Mouse (Mus musculus): ENCODE measurements around the gene Efna2.

The Efna2 gene

DNA sequence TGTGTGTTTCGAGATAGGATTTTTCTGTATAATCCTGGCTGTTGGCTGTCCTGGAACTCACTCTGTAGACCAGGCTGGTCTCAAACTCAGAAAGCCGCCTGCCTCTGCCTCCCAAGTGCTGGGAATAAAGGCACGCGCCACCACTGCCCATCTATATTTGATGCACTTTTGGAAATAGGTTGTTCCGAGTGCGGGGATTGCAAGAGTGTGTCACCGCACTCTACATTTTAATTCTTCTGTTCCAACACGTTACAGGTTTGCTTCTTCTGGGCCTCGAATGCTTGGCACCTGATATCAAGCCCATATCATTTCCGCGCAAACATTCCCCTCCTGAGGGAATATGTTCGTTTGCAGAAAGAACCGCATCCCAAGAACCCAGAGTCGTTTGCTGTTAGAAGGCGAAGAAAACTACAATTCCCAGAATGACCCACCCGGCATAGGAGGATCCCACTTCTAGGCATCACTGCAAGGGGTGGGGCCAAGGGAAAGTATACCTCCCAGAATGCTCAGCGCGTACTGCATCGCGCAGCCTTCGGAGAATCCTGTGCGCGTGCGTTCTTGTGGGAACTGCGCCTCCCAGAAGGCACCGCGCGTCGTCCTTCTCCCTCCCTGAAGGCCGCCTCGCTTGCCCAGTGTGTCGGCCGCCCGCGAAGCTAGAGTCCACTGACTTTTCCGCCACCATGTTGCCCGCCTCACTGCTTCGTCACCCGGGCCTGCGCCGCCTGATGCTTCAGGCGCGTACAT is 37.3 kb upstream of the Efna2 start:
- peak; percentile 95 for DNase-seq (ENCODE audit: low spot score)

DNA sequence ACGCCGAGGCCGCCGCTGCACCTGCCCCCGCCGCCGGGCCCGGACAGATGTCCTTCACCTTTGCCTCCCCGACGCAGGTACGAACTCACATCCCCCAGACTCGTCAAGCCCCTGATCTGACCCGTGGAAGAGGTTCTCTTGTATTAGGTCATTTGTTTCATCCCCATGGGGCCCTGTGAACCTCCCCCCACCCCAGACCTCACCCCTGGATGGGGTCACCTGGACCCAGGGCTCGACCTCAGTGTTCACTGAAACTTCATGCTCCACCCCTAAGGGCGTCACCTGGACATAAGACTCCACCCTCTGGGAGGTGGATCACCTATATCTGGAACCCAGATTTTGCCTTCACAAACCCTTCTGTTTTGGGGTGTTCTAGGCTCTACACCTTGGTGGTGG is 36.8 kb upstream of the Efna2 start:
- DNase-seq (ENCODE audit: low spot score) = no peak

- no peak for DNase-seq (ENCODE audit: low spot score)
These were observed 35.6 kb upstream of the Efna2 start for GRCm38 (mm10) chr10:80143664-80144063.

GRCm38 (mm10) chr10:80144159-80144558 is 35.1 kb upstream of the Efna2 start:
- no peak for DNase-seq (ENCODE audit: low spot score)

- DNase-seq (ENCODE audit: low spot score) = no peak
These were observed 34.1 kb upstream of the Efna2 start for GRCm38 (mm10) chr10:80144864-80145838.

DNA sequence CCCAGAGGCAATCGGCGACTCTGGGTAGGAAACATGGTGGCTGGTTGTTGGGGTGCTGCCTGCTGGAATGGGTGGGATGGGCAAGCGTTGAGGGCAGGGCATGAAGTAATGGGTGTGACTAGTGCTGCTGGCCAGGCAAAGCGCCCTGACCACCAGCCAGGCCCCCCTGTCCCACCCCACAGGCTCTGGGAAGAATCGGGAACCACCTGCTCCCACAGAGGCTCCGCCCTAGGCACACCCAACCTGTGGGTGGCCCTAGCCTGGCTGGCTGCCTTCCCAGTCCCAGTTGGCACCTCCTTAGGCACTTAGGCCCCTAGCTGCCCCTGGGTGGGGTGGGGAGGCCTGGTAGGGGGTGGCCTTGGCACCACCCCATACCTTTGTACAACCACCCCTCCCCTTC is 33.4 kb upstream of the Efna2 start:
- no peak for DNase-seq (ENCODE audit: low spot score)

GRCm38 (mm10) chr10:80146568-80147011 is 32.7 kb upstream of the Efna2 start:
- DNase-seq (ENCODE audit: low spot score) = no peak

GRCm38 (mm10) chr10:80147146-80147718 is 32.0 kb upstream of the Efna2 start:
- DNase-seq (ENCODE audit: low spot score) = no peak

DNA sequence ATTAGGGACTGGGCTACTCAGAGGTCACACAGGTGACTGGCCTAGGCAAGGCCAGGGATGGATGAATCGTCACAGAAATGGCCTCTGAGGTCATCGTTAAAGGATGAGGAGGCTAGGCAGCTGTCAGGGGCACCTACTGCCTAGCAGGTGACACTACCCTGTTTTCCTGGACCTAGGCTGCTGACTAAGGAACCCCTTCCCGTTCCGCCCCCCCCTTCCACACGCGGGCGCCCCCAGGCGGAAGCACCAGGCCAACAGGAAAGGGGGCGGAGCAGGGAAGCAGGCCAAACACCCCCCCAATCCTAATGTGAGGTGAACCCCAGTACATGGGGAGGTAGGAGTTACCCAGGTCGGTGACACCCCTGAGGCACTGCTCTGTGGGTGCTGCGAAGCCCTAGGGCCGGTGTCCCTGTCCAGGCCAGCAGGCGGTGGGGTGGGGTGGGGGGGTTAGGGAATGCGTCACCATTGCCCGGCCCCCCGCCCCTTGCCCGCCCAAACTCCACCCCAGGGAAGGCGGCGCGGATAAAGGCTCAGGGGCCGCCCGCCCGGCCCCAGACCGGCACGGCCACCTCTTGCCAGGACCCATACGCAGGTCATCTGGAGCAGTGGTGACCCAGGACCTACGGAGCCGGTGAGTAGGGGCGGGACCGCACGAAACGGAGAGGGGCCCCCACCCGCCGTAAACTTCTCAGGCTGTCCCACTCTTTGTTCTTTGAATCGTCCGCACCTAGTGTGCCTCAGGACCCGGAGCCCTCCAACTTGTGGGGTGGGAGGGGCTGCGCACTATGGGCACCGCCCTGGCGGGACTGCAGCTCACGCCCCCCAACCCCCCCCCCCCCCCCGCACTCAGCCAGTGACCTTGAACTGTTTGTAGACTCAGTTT is 31.3 kb upstream of the Efna2 start, which contains the start of gene Midn:
Gene Midn (plus strand): TSS at position 554 of the 883 bp plus-strand sequence.
- DNase-seq (ENCODE audit: low spot score) = no peak

GRCm38 (mm10) chr10:80148610-80149290 is 30.5 kb upstream of the Efna2 start:
- DNase-seq (ENCODE audit: low spot score) = peak; percentile 86

- DNase-seq (ENCODE audit: low spot score) = peak; percentile 97
These were observed 29.7 kb upstream of the Efna2 start for GRCm38 (mm10) chr10:80149291-80150225.

- no peak for DNase-seq (ENCODE audit: low spot score)
These were observed 28.8 kb upstream of the Efna2 start for GRCm38 (mm10) chr10:80150226-80151210.

DNA sequence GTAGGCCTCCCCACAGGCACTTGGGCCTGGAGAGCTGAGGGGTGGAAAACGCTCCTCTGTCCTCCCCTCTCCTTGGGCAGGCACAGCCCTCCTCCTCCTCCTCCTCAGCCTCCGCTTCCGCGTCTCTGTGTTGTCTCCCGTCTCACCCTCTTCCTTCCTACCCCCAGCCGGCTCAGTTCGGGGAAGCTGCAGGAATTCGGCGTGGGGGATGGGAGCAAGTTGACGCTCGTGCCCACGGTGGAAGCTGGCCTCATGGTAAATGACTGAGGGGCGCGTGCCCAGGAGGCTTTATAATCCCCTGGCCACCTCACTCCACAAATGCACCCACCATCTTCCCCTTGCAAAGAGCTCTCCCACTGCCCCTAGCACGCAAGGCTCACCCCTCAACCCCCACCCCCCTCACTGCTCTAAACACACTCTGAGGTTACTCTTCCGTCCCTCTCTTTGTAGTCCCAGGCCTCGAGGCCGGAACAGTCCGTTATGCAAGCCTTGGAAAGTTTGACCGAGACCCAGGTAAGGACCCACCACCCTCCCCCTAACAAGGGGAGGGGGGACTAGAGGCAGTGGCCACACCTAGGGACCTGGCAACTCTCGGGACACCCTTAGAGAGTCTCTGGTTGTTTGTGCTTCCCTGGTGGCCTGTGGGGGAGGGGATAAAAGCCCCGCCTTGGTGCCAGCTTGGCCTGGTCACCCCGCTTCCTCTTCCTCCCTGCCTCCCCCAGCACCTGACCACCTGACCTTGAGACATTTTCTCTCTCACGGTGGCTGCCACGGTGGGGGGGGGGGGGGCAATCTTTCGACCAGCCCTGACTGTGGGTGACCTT is 27.9 kb upstream of the Efna2 start:
- no peak for DNase-seq (ENCODE audit: low spot score)

- DNase-seq (ENCODE audit: low spot score) = no peak
These were observed 27.0 kb upstream of the Efna2 start for GRCm38 (mm10) chr10:80152071-80152872.

DNA sequence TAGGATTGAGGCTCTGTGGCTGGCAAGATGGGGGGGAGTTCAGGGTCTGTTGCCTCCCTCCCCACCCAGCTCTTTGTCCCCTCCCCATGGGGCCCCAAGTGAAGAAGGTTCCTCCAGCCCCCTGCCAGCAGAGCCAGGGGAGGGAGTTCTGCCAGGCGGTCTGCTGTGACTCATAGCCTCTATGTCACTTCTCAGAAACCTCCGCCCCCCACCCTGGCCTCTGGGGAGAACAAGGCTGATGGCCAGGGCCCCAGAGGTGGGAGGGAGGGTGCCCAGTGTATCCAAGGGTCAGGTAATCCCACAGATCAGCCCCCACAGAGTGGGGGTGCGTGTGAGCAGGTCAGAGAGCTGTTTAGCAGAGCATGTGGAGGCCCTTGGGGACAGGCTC is 26.4 kb upstream of the Efna2 start:
- DNase-seq (ENCODE audit: low spot score) = no peak

- DNase-seq (ENCODE audit: low spot score) = no peak
These were observed 25.6 kb upstream of the Efna2 start for GRCm38 (mm10) chr10:80153713-80154112.

DNA sequence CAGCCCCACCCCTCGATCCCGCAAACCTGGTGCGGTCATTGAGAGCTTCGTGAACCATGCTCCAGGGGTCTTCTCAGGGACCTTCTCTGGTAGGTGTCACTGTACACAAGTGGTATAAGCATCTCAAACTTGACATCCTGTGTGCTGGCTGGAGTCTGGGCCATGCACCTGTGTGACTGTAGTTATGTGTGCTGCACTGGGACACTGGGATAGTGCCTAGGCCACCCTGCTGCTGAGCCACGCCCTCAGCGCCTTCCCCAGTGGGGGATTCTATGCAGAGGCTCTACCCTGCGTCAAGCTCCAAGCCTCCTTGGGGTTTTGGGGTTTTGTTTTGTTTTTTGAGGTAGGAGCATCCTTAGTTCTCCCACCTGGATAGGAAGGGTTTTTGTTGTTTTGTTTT is 24.9 kb upstream of the Efna2 start:
- DNase-seq (ENCODE audit: low spot score) = no peak
